Mouse (Mus musculus) kidney, embryonic 14.5 days (tissue): ENCODE results near the gene Cd52. TPM values are rescaled to one million over a fixed set of nuclear protein-coding genes. Genes with fewer than 3 reads are reported as not detected.

Experiments used
- ATAC-seq: fragments of 200-750 bp; cut with Nextera tagmentation; 2 replicates; pipeline ENCODE4 v1.8.0; 2017; ENCODE audit warnings: moderate number of reproducible peaks, mild to moderate bottlenecking, moderate TSS enrichment, moderate library complexity; ENCODE audit not compliant: low FRiP score, low TSS enrichment
- H3K27ac ChIP-seq: fragments of 300-500 bp; sonication (generic); 2 replicates; pipeline ENCODE4 v1.5.1; 2014; ENCODE audit warnings: low read depth, mild to moderate bottlenecking, low read length, moderate library complexity, mixed read lengths
- H3K27me3 ChIP-seq: fragments of 300-500 bp; sonication (generic); 2 replicates; pipeline ENCODE4 v1.6.1; 2014; ENCODE audit warnings: mild to moderate bottlenecking, low read length; ENCODE audit not compliant: control insufficient read depth, insufficient read depth
- H3K36me3 ChIP-seq: fragments of 300-500 bp; sonication (generic); 2 replicates; pipeline ENCODE4 v1.6.1; 2014; ENCODE audit warnings: low read length, mixed read lengths; ENCODE audit not compliant: control insufficient read depth, insufficient read depth
- H3K4me1 ChIP-seq: fragments of 300-500 bp; sonication (generic); 2 replicates; pipeline ENCODE4 v1.6.1; 2014; ENCODE audit warnings: low read length, mixed read lengths; ENCODE audit not compliant: control insufficient read depth, insufficient read depth
- H3K4me2 ChIP-seq: fragments of 300-500 bp; sonication (generic); replicated peaks from 2 replicates; pipeline ENCODE4 v1.6.1; 2014; ENCODE audit warnings: low read depth, mild to moderate bottlenecking, low read length
- H3K4me3 ChIP-seq: fragments of 300-500 bp; sonication (generic); 2 replicates; pipeline ENCODE4 v1.5.1; 2014; ENCODE audit warnings: mild to moderate bottlenecking, low read length
- H3K9ac ChIP-seq: fragments of 300-500 bp; sonication (generic); 2 replicates; pipeline ENCODE4 v1.6.1; 2014; ENCODE audit warnings: low read depth, mild to moderate bottlenecking, low read length, moderate library complexity
- H3K9me3 ChIP-seq: fragments of 300-500 bp; sonication (generic); 2 replicates; pipeline ENCODE4 v1.6.1; 2016; ENCODE audit warnings: low read length; ENCODE audit not compliant: control insufficient read depth
- WGBS: fragments of 180-500 bp; shearing (Covaris S2); extraction: QIAGEN DNeasy Blood & Tissue Kit; methylation state at CpG from one replicate; pipeline ENCODE4 v1.1.7; 2014; 5-methylcytosine and 5-hydroxymethylcytosine counted together
- polyA plus RNA-seq: library from polyadenylated mRNA; unstranded; fragments of >200 nt; fragmentation: Nextera tagmentation; extraction: Ambion mirVana; gene quantifications from 2 replicates; pipeline ENCODE4 v1.2.1, GENCODE M21; 2014

Gene Cd52
- polyA plus RNA-seq, 1 experiment from 2014 or later, result 8.9 TPM

DNA sequence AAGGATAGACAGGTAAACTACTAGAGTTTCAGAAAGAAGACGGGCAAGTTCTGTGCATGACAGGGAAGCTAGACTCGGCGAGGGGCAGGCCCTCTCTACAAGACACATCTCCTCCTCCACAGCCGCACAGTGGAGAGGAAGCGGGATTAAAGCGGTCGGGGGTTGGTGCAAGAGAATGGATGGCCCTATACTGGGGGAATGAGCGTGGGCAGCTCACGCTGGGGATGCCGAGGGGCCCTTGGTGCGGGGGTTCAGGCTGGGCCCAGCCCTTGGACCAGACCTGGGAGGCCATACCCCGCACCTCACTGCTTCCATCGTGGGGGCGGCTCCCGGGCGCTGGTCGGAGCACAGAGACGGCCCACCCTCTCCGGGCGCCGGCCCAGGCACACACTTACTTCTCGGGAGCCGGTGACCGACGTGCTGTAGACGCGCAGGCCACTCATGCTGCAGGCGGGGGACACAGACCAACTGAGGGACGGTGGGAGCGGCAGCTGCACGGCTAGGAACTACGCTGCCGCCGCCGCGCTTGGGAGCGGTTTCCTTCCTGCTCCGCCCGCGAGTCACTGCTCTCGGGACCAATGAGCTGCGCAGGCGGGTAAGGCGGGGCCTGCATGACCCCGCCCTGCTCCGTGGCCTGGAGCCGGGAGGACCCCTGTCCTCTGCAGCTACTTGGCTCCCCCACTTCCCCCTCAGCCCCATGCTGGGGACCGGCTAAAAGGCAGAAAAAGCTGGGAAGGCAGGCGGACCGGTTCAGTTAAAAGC, 33.5 kb upstream of the Cd52 start, which contains the start of gene Sh3bgrl3:
Gene Sh3bgrl3 (minus strand): TSS at position 569 of the 762 bp plus-strand sequence.
- Histone ChIP-seq H3K27ac (peak within 1 kb of the TSS; percentile 89), H3K36me3 (peaks cover 12% of the 10 kb centered on the region; the same call in 1 of the 2 replicates), H3K9ac (peak within 1 kb of the TSS; percentile 77), H3K27me3 (no peaks in the 10 kb centered on the region), H3K4me3 (peak within 1 kb of the TSS; percentile 80), H3K4me2 (peak within 1 kb of the TSS; percentile 77), H3K4me1 (peaks cover 16% of the 10 kb centered on the region), H3K9me3 (no peaks in the 10 kb centered on the region)
- peak; percentile 93 for ATAC-seq
- WGBS, result under 1% methylated on average over 46 of the region's 50 CpGs

DNA sequence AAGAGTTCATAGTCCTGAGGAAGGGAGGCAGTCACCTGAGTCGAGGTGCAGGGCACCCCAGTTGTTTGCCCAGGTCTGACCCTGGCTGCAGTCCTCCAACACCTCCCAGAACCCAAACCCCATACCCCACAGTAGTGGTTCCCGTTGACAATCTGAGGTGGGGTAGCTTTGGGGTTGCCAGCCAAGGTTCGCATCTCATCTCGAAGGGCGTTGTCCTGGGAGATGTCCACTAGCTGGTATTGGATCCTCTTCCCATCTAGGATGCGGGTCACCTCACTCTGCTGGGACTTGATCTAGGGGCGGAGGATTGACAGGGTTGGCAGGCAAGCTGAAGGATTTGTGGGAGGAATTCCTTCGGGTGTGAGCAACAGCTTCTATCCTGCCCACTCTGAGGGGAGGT, 32.9 kb upstream of the Cd52 start:
- H3K4me2 ChIP-seq, result peak overlapping the region; percentile 77
- no peaks in the 10 kb centered on the region for H3K27me3 ChIP-seq
- H3K36me3 ChIP-seq, result peaks cover 12% of the 10 kb centered on the region; the same call in 1 of the 2 replicates
- peak overlapping the region; percentile 79; the same call in 1 of the 2 replicates for H3K27ac ChIP-seq
- H3K9me3 ChIP-seq, result no peaks in the 10 kb centered on the region
- H3K4me1 ChIP-seq, result peaks cover 16% of the 10 kb centered on the region
- H3K4me3 ChIP-seq, result peak overlapping the region; percentile 80
- 49% methylated on average over 8 of the region's 8 CpGs for WGBS
- ATAC-seq, result no peak
- peak overlapping the region; percentile 77 for H3K9ac ChIP-seq

DNA sequence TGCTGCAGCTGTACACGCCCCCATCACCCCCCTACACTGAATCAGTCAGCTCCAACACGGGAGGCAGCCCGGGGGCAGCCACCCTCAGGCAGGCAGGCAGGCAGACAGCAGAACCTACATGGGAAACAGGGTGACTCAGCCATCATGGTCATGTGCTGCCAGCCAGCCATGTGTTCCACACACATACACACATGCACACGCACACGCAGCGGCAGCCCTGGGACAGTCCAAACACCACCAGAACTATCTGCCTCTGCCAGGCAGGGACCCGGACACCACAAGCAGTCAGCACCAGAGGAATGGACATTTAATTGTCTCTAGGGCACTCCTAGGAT, 32.2 kb upstream of the Cd52 start:
- peak overlapping the region; percentile 77; the same call in 1 of the 2 replicates for H3K4me2 ChIP-seq
- peak overlapping the region; percentile 80; the same call in 1 of the 2 replicates for H3K4me3 ChIP-seq
- H3K9me3 ChIP-seq, result no peaks in the 10 kb centered on the region
- H3K9ac ChIP-seq, result no peak overlapping the region
- peaks cover 10% of the 10 kb centered on the region; the same call in 1 of the 2 replicates for H3K36me3 ChIP-seq
- no peak for ATAC-seq
- no peak overlapping the region for H3K27ac ChIP-seq
- H3K27me3 ChIP-seq, result no peaks in the 10 kb centered on the region
- H3K4me1 ChIP-seq, result peaks cover 20% of the 10 kb centered on the region
- WGBS, result 83% methylated on average over 7 of the region's 7 CpGs

DNA sequence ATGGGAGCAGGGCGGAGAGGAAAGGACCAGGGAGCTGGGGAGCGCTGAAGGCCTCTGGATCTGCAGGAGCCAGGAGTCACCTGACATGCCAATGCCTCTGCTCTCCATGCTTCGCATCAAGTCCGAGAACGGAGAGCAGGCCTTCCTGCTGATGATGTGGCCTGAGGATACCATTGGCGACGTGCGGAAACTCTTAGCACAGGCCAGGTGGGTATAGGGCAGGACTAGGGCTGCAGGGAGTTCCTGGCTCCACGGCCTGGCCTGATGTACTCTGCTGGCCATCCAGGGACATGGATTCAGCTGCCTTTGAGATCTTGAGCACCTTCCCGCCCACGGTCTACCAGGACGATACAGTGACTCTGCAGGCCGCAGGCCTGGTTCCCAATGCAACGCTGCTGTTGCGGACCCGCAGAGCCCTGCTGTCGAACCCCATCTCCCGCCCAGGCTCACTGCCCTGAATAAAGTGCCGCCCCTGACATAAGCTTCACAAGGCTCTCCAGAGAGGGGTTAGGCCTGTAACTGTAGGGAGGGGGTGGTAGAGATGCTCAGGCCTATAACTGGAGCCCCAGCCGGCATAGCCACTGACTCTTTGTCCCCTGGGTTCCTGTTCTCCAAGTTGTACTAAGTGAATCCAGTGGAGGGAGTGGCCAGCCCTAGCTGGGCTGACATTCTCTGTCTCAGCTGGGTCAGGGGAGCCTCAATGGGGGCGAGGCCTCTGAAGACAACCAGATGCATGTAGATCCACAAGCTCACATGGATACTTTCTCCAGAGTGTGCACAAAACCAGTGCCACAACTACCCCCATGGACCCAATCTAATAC, 31.6 kb upstream of the Cd52 start:
- WGBS, result 88% methylated on average over 21 of the region's 21 CpGs

DNA sequence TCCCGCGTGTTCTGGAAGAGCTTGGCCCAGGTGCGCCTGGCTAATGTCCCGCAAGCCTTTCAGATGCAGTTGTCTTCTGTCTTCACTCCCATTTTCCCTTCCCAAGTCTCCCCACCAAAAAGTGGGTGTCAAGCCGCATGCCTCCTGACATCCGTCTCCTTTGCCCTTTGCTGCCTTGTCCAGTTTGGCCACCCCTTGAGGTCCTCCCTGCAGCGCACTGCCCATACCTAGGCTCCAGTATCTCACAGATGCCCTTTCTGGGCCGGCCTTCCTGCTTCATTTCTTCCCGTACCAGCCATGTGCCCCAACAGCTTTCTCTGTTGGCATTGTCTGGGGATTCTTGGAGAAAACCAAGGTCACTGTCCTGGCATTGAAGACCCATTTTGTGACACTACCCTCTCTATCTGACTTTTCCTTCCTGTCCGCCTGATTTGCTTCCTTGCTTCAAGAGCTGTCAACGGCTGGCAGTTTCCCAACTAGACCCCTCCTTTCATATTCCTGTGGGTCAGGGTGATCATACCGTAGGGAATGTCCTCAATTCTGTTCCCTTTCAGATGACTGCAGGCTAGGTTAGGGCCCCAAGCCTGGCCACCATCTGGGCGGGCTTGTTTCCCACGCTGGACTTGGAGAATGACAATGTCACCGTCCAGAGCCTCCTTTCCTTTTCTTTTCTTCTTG, 30.6 kb upstream of the Cd52 start:
- H3K36me3 ChIP-seq, result peaks cover 5% of the 10 kb centered on the region; the same call in 1 of the 2 replicates
- peaks cover 20% of the 10 kb centered on the region for H3K4me1 ChIP-seq
- no peak overlapping the region for H3K27ac ChIP-seq
- 86% methylated on average over 15 of the region's 15 CpGs for whole genome bisulfite sequencing
- no peaks in the 10 kb centered on the region for H3K9me3 ChIP-seq
- H3K9ac ChIP-seq, result no peak overlapping the region
- H3K27me3 ChIP-seq, result no peaks in the 10 kb centered on the region
- no peak overlapping the region for H3K4me2 ChIP-seq
- no peak overlapping the region for H3K4me3 ChIP-seq
- ATAC-seq, result no peak

More for the DNA sequence above, 31.6 kb upstream of the Cd52 start:
- Histone ChIP-seq H3K27ac (no peak overlapping the region), H3K4me1 (peaks cover 20% of the 10 kb centered on the region), H3K27me3 (no peaks in the 10 kb centered on the region), H3K9me3 (no peaks in the 10 kb centered on the region), H3K36me3 (peaks cover 10% of the 10 kb centered on the region; the same call in 1 of the 2 replicates), H3K4me2 (no peak overlapping the region), H3K4me3 (no peak overlapping the region), H3K9ac (no peak overlapping the region)
- no peak for ATAC-seq

DNA sequence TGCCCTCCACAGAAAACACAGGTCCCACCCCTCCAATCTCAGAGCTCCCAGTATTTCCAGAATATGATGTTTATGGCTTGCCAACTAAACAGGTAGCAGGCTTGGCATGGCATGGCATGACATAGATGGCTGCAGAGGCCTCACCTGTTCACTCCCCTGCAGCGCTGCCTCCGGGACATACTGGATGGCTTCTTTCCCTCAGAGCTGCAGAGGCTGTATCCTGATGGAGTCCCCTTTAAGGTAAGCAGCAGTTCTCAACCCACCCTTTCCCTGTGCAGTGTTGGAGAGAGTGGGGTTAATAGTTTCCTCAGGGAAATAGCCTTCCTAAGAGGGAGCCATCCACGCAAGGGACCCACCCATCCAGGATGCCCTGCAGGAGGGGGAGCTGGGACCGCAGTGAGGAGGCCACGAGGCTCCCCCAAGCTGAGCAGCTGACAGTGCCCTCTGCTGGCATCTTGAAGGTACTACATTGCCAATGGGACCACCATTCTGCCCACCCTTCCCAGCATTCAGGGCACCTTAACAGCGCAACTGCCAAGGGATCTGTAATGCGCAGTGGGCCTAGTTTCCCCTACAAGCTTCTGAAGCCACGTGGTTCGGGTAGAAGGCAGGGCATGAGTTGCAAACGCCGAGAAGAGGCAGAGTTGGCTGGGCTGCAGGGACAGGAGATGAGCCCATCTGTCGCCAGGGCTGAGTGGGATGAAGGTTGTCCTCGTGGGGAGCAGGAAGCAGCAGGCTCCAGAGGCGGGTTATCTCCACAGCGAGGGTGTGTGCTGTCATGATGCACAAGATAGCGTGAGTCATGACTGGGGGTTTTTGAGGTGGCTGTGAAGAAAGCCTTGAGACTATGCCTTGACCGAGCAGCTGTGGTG, 29.0 kb upstream of the Cd52 start:
- no peak for ATAC-seq
- Histone ChIP-seq H3K27me3 (no peaks in the 10 kb centered on the region), H3K9me3 (no peaks in the 10 kb centered on the region), H3K36me3 (0 out of 2 replicates have a peak, but pooled peaks cover 5% of the 10 kb centered on the region), H3K4me3 (no peak overlapping the region), H3K4me2 (no peak overlapping the region), H3K4me1 (peaks cover 14% of the 10 kb centered on the region), H3K27ac (no peak overlapping the region), H3K9ac (no peak overlapping the region)
- WGBS, result 35% methylated on average over 17 of the region's 17 CpGs

DNA sequence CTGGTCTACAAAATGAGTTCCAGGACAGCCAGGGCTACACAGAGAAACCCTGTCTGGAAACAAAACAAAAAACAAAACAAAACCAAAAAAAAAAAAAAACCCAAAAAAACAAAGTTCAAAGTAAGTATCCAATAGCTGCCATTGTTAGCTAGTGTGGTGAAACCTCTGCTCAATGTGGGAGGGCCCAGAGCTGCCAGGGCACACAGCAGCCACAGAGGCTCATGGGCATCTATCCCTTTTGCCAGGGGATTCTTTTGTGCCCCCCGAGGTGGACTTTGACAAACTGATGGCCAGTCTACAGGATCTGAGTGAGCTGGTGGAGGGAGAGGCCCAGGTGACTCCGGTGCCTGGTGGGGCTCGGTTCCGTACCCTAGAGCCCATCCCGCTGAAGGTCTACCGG, 28.3 kb upstream of the Cd52 start:
- no peak overlapping the region for H3K4me3 ChIP-seq
- ATAC-seq, result no peak
- H3K27ac ChIP-seq, result no peak overlapping the region
- WGBS, result 97% methylated on average over 6 of the region's 6 CpGs
- 0 out of 2 replicates have a peak, but pooled peaks cover 5% of the 10 kb centered on the region for H3K36me3 ChIP-seq
- H3K4me1 ChIP-seq, result peaks cover 20% of the 10 kb centered on the region; the same call in 1 of the 2 replicates
- no peak overlapping the region for H3K4me2 ChIP-seq
- no peaks in the 10 kb centered on the region for H3K27me3 ChIP-seq
- H3K9me3 ChIP-seq, result no peaks in the 10 kb centered on the region
- no peak overlapping the region for H3K9ac ChIP-seq

DNA sequence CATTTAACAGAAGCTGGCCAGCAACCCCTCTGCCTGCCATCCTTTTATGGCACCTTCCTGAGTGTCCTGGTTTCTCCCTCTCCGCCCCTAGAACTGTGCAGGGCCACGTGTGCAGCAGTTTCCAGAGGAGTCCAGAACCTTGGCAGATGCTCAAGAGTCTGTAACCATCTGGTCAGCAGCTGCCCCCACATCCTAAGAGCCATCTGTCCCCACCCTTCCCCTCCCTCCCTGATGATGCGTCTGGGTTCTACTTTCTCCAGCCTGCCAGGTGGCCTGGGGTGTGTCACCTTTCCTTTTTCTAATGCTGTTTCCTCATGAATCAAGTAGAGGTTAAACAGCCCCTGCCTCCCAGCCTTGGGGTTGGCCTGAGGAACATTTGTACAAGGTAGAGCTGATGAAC, 27.4 kb upstream of the Cd52 start:
- Histone ChIP-seq H3K4me3 (no peak overlapping the region), H3K36me3 (0 out of 2 replicates have a peak, but pooled peaks cover 5% of the 10 kb centered on the region), H3K9me3 (no peaks in the 10 kb centered on the region), H3K4me2 (no peak overlapping the region), H3K27me3 (no peaks in the 10 kb centered on the region), H3K27ac (no peak overlapping the region), H3K9ac (no peak overlapping the region), H3K4me1 (peaks cover 16% of the 10 kb centered on the region; the same call in 1 of the 2 replicates)
- WGBS, result 34% methylated on average over 3 of the region's 3 CpGs
- ATAC-seq, result no peak
